Mouse (Mus musculus) ovary, postnatal 14 days (tissue): ENCODE measurements around the gene Gm20481.
"Not testable (repeated sequence)": the region's sequence is repeated elsewhere in the genome, so short reads cannot be mapped to it uniquely, and the experiment has no call there.

Experiments
- DNase-seq: peaks from one replicate; pipeline ENCODE4 v3.0.0; 2022; ENCODE audit warnings: low spot score

The Gm20481 gene

GRCm38 (mm10) chr17:34969822-34970221 lies at the start of gene Gm20481:
Gene Gm20481, plus strand, starts transcription at chr17:34969912.
- not testable (repeated sequence) for DNase-seq

DNA sequence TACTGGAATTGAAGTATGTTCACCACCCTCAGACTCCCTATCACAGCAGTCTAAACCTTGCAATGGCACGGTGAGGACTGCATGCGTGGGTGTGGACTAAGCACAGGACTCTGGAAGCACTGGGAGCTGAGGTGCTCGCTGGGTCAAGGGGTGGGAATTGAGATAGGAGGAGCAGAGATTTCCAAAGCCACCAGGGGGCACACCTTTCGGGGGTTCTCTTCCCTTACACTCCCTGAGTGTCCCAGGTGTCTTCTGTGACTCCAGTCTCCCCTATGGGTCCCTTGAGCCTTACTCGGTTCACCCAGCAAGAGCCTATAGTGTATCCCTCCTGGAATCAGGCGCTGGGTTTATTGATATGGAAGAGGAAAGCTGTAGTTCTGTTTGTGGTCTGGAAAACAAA lies 46.8 kb upstream of the Gm20481 start:
- DNase-seq = no peak

DNA sequence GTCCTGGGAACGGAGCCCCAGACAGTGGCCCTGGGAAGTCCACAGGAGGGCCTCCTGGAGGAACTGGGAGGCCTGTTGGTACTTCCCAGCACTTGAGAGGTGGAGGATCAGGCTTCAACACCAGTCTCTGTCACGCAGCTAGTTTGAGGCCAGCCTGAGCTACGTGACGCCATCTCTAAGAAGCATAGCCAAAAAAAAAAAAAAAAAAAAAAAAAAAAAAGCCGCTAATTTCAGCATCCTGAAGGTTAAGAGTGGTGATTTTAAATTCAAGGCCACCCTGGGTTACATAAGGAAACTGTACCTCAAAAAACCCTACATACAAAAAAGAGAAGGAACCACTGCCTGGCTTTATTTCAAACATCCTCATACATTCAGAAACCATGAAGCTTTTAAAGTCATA lies 45.5 kb upstream of the Gm20481 start:
- no peak for DNase-seq

DNA sequence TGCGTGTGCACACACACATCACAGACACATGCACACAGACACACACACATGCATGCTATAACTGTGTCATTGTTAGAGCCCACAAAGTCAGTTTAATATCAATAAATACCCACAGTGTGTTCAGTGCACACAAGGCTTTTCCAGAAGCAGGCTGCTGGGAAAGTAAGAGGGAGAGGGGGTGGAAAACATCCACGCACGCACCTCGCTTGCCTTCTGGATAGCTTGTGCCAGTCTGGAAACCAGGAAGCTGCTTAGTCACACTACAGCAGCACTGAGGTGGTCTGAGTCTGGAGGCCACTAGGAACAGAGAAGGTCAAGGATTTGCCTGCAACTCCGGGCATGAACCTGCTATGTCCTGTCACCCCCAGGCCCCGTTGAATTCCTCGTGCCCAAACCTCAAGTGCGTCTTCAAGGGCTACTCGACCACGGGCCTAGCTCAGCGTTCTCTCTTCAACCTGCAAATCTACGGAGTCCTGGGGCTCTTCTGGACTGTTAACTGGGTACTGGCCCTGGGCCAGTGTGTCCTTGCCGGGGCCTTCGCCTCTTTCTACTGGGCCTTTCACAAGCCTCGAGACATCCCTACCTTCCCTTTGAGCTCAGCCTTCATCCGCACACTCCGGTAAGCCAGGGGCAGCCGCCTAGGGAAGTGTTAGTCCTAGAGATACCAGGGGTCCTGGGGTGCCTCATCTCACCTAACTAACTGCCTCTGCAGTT lies 42.2 kb upstream of the Gm20481 start:
- no peak for DNase-seq

- DNase-seq = no peak
Observed at GRCm38 (mm10) chr17:34928841-34929240, 40.9 kb upstream of the Gm20481 start.

DNA sequence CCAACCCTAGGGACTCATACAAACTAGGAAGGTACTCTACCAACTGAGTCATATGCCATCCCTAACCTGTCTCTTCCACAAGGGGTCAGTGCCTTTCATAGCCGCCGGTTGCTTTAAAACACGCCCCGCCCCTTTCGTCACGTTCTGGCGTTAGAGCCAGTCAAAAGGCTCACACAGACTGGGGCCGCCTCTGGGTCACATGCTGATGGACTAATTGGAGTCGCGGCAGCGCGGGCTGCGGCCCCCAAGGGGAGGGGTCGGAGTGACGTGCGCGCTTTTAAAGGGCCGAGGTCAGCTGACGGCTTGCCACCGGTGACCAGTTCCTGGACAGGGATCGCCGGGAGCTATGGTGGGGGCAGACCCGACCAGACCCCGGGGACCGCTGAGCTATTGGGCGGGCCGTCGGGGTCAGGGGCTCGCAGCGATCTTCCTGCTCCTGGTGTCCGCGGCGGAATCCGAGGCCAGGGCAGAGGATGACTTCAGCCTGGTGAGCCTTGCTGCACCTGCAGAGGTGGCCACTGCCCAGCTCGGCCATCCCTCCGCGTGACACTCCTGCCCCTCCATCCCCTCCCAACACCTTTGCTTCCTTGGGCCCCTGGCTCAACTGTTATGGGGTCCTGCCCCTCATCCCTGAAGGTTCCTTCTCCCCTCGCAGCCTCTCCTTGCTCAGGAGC lies 38.5 kb upstream of the Gm20481 start, which contains the start of gene Neu1:
Neu1 (plus strand) TSS at position 193 of the 674 bp plus-strand sequence.
- peak; percentile 96 for DNase-seq

DNA sequence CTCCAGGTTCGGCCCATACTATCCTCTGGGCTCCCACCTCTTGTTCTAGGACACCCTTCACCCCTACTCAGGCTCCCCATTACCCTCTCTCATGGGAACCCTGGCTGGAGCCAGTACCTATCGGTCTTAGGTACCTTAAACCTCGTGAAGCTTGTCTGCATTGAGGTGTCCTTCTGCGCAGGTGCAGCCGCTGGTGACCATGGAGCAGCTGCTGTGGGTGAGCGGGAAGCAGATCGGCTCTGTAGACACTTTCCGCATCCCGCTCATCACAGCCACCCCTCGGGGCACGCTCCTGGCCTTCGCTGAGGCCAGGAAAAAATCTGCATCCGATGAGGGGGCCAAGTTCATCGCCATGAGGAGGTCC lies 38.0 kb upstream of the Gm20481 start:
- no peak for DNase-seq

GRCm38 (mm10) chr17:34932287-34932686 lies 37.4 kb upstream of the Gm20481 start:
- no peak for DNase-seq

DNA sequence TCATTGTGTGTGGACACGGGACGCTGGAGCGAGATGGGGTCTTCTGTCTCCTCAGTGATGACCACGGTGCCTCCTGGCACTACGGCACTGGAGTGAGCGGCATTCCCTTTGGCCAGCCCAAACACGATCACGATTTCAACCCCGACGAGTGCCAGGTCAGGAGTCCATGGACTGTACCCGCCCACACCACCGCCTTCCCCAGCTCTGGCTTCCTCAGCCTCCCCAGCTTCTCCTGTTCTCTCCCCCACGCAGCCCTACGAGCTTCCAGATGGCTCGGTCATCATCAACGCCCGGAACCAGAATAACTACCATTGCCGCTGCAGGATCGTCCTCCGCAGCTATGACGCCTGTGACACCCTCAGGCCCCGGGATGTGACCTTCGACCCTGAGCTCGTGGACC lies 35.7 kb upstream of the Gm20481 start:
- DNase-seq = no peak

DNA sequence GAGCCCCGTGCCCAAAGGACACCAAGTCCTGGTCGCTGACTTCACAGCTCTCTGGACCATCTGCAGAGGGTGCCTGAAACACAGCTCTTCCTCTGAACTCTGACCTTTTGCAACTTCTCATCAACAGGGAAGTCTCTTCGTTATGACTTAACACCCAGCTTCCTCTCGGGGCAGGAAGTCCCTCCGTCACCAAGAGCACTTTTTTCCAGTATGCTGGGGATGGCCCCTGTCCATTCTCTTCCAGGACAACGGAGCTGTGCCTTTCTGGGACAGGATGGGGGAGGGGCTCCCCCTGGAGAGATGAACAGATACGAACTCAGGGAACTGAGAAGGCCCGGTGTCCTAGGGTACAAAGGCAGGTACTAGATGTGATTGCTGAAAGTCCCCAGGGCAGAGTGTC lies 34.9 kb upstream of the Gm20481 start:
- no peak for DNase-seq

GRCm38 (mm10) chr17:34937960-34938505 lies 31.7 kb upstream of the Gm20481 start:
- DNase-seq = no peak

DNA sequence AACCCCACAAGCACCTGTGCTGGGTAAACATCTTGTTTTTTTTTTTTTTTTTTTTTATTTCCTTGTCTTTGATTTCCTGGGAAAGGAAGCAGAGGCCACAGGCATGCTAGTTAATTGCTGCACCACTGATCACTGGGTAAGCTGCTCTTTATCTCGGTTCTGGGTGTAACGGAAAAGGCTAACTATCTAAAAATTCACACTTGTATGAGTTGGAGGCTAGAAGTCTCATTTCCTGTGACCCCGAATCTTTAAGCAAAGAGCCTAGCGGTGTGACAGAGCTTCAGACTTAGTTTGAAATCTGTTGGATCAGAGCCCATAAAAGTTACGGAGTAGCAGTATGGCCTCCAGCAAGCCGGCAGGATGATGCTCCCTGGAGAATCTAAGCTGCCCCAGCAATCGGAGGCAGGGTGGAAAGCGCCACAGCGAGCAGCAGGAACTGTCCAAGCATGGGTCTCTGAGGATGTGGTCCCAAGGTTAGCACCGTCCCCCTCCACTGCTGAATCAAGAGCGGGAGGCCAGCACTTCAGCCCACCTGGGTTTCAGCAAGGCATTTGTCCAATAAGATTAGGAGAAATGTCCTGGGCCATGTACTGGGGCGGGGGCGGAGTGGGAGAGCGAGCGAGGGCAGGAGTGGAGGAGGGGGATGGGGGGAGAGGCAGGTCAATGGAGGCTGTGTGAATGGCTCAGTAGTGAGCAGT lies 28.2 kb upstream of the Gm20481 start:
- DNase-seq = no peak

- no peak for DNase-seq
Observed at GRCm38 (mm10) chr17:34943128-34943815, 26.4 kb upstream of the Gm20481 start.

DNA sequence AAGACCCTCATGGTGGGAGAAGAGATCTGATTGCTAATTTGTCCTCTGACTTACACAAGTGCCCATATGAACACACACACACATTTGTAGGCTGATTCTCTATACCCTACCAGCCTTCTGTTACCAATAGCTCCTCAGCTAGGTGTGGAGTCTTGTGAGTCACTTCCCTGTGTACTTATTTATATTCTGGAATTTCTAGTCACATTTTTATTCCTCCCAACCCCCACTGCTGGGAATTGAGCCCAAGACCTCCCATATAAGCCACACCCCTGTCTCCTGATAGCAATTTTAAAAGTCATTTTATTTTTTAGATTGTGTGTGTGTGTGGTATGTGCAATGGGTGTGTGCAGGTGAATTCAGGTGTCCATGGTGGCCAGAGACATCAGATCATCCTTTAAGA lies 25.4 kb upstream of the Gm20481 start:
- DNase-seq = no peak

DNA sequence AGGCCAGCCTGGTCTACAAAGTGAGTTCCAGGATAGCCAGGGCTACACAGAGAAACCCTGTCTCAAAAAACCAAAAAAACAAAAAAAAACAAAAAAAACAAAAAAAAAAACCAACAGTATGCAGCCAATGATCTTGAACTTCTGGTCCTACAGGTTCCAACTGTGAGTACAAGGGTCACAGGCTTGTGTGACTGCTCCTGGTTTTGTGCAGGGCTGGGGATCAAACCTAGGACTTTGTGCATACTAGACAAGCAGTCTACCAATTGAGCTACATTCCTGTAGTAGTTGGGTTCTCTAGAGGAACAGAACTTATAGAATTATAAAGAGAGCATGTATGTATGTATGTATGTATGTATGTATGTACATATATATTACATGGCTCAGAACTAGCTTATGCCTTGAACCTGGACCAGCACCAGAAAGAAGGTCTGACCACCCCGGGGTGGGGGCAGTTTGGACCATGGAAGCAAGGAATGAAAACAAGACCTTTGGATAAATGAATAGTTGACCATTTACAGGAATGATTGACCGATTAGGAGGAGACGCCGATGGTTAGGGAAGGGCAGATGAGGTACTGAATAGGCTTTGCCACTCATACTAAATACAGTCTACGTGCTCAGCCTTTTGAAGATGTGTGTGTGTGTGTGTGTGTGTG lies 23.1 kb upstream of the Gm20481 start:
- DNase-seq = no peak

DNA sequence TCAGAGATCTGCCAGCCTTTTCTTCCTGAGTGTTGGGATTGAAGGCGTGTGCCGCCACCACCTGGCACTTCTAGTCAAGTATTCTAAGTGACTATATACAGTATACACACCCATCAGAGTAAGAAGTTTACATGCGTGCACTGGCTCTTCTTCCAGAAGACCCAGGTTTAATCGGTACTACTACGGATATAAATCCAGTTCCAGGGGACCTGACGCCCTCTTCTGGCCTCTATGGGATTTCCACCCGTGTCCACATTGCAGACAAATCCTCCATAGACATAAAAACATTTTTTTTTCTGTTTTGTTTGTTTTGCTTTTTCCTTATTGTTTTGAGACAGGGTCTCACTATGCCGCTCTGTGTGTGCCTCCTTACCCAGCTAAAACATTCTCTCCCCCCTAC lies 22.1 kb upstream of the Gm20481 start:
- no peak for DNase-seq

- not testable (repeated sequence) for DNase-seq
Observed at GRCm38 (mm10) chr17:34948721-34949552, 20.8 kb upstream of the Gm20481 start.

GRCm38 (mm10) chr17:34949553-34949969 lies 20.2 kb upstream of the Gm20481 start:
- DNase-seq = no peak

- no peak for DNase-seq
Observed at GRCm38 (mm10) chr17:34950514-34951455, 18.9 kb upstream of the Gm20481 start.
